Mouse (Mus musculus) liver, embryonic 14.5 days (tissue): ENCODE results near the gene Rfx4. TPM values are rescaled to one million over a fixed set of nuclear protein-coding genes. Genes with fewer than 3 reads are reported as not detected.

ENCODE experiments used
- ATAC-seq: fragments of 200-750 bp; cut with Nextera tagmentation; 2 replicates; pipeline ENCODE4 v1.8.0; 2017; ENCODE audit warnings: moderate number of reproducible peaks, mild to moderate bottlenecking, moderate library complexity; ENCODE audit not compliant: insufficient read depth
- DNase-seq, 3 experiments: peaks; one replicate each; pipeline ENCODE4 v3.0.0-alpha.2; 2012 to 2013; ENCODE audit warnings: low read depth in 3 of 3, low spot score in 3 of 3
- H3K27ac ChIP-seq: fragments of 300-500 bp; sonication (generic); 2 replicates; pipeline ENCODE4 v1.5.1; 2014; ENCODE audit warnings: moderate library complexity, mild to moderate bottlenecking, control low read depth, inconsistent platforms
- H3K27me3 ChIP-seq: fragments of 300-500 bp; sonication (generic); 2 replicates; pipeline ENCODE4 v1.6.1; 2014; ENCODE audit warnings: mild to moderate bottlenecking, low read length, moderate library complexity; ENCODE audit not compliant: control insufficient read depth, insufficient read depth
- H3K36me3 ChIP-seq: fragments of 300-500 bp; sonication (generic); replicated peaks from 2 replicates; pipeline ENCODE4 v1.6.1; 2014; ENCODE audit warnings: low read depth; ENCODE audit not compliant: control insufficient read depth, insufficient read depth
- H3K4me1 ChIP-seq, 2 experiments: fragments of 200-500 bp in 1 of 2; fragments of 300-500 bp in 1 of 2; sonication (generic) in 1 of 2; replicated peaks; 2 replicates each; pipeline ENCODE4 v1.6.1; 2012 to 2014; ENCODE audit warnings: antibody characterized with exemption in 1 of 2, inconsistent platforms in 1 of 2, low read length in 1 of 2; ENCODE audit not compliant: control insufficient read depth in 2 of 2, insufficient read depth in 2 of 2
- H3K4me2 ChIP-seq: fragments of 300-500 bp; sonication (generic); 2 replicates; pipeline ENCODE4 v1.6.1; 2014; ENCODE audit warnings: low read depth, mild to moderate bottlenecking, control low read depth, moderate library complexity
- H3K4me3 ChIP-seq, 2 experiments: fragments of 200-500 bp in 1 of 2; fragments of 300-500 bp in 1 of 2; sonication (generic) in 1 of 2; 2 replicates each; pipeline ENCODE4 v1.5.1; 2012 to 2014; ENCODE audit warnings: low read depth in 2 of 2, low read length in 2 of 2, mild to moderate bottlenecking in 2 of 2, control low read depth in 1 of 2, inconsistent platforms in 1 of 2, moderate library complexity in 1 of 2; ENCODE audit not compliant: insufficient read depth in 1 of 2
- H3K9ac ChIP-seq: fragments of 300-500 bp; sonication (generic); replicated peaks from 2 replicates; pipeline ENCODE4 v1.6.1; 2014; ENCODE audit warnings: mild to moderate bottlenecking, control low read depth, moderate library complexity
- H3K9me3 ChIP-seq: fragments of 300-500 bp; sonication (generic); 2 replicates; pipeline ENCODE4 v1.6.1; 2016; ENCODE audit warnings: low read length, mixed read lengths; ENCODE audit not compliant: control insufficient read depth
- CTCF ChIP-seq: IDR thresholded peaks from 2 replicates; pipeline ENCODE4 v1.5.1; 2016; ENCODE audit warnings: antibody characterized with exemption, low read depth, control low read depth
- EP300 ChIP-seq: IDR thresholded peaks from 2 replicates; pipeline ENCODE4 v1.6.1; 2016; ENCODE audit warnings: antibody characterized with exemption, low read depth
- WGBS: fragments of 180-500 bp; shearing (Covaris S2); extraction: QIAGEN DNeasy Blood & Tissue Kit; methylation state at CpG from one replicate; pipeline ENCODE4 v1.1.7; 2014; ENCODE audit not compliant: insufficient replicate concordance; 5-methylcytosine and 5-hydroxymethylcytosine counted together
- polyA plus RNA-seq, 2 experiments: library from polyadenylated mRNA; depleted of rRNA in 1 of 2; stranded (reverse) in 1 of 2; unstranded in 1 of 2; fragments of >200 nt; fragmentation: Nextera tagmentation in 1 of 2; extraction: Ambion mirVana in 1 of 2; gene quantifications; 2 replicates each; pipeline versions ENCODE4 v1.2.1 to v1.2.3; 2012 to 2014

Rfx4 gene
- polyA plus RNA-seq, 2 experiments, result not detected

GRCm38 (mm10) chr10:84715639-84716038 lies 40.2 kb upstream of the Rfx4 start:
- Histone ChIP-seq H3K36me3 (no peaks in the 10 kb centered on the region; the same call in 1 of the 2 replicates), H3K9ac (no peak overlapping the region), H3K4me3 (no peak overlapping the region), H3K4me2 (no peak overlapping the region), H3K4me1 (no peaks in the 10 kb centered on the region), H3K9me3 (no peaks in the 10 kb centered on the region), H3K27ac (no peak overlapping the region), H3K27me3 (no peaks in the 10 kb centered on the region)
- 79% methylated on average over 7 of the region's 7 CpGs for WGBS
- no peak for TF ChIP-seq EP300
- TF ChIP-seq CTCF, result no peak
- ATAC-seq (no peak), DNase-seq (no peak)

DNA sequence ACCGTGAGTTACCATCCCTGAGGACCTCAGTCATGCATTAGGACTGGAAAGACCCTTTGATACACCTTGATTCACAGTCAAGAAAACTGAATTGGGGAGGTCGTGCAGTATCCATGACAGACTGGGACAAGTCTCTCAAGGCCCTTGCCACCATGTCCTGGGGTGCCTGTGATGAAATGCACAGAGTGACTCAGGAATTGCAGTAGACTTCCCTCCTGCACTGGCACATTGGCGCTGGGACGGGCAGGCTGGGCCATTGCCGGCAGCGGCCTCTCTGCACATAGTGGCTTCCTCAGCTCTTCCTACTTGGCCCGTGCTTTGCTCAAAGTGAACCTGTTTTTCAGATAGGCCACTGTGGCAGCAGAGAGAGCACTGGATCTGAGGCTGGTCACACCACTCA lies 39.3 kb upstream of the Rfx4 start:
- TF ChIP-seq CTCF (no peak), EP300 (no peak)
- no peaks in the 10 kb centered on the region for H3K4me1 ChIP-seq
- H3K9ac ChIP-seq, result no peak overlapping the region
- no peaks in the 10 kb centered on the region for H3K9me3 ChIP-seq
- no peaks in the 10 kb centered on the region; the same call in 1 of the 2 replicates for H3K36me3 ChIP-seq
- no peak overlapping the region for H3K4me3 ChIP-seq
- no peak for DNase-seq
- no peaks in the 10 kb centered on the region for H3K27me3 ChIP-seq
- H3K27ac ChIP-seq, result no peak overlapping the region
- WGBS, result 84% methylated on average over 7 of the region's 7 CpGs
- no peak overlapping the region for H3K4me2 ChIP-seq
- ATAC-seq, result no peak

- H3K4me1 ChIP-seq, result no peaks in the 10 kb centered on the region
- H3K9me3 ChIP-seq, result no peaks in the 10 kb centered on the region
- DNase-seq, result no peak
- H3K27ac ChIP-seq, result no peak overlapping the region
- no peak overlapping the region for H3K4me3 ChIP-seq
- no peaks in the 10 kb centered on the region; the same call in 1 of the 2 replicates for H3K36me3 ChIP-seq
- H3K4me2 ChIP-seq, result no peak overlapping the region
- H3K27me3 ChIP-seq, result no peaks in the 10 kb centered on the region
- 68% methylated on average over 12 of the region's 12 CpGs for WGBS
- H3K9ac ChIP-seq, result no peak overlapping the region
- no peak for ATAC-seq
- no peak for TF ChIP-seq CTCF
- TF ChIP-seq EP300, result no peak
These were observed 33.2 kb upstream of the Rfx4 start for GRCm38 (mm10) chr10:84722711-84723110.

DNA sequence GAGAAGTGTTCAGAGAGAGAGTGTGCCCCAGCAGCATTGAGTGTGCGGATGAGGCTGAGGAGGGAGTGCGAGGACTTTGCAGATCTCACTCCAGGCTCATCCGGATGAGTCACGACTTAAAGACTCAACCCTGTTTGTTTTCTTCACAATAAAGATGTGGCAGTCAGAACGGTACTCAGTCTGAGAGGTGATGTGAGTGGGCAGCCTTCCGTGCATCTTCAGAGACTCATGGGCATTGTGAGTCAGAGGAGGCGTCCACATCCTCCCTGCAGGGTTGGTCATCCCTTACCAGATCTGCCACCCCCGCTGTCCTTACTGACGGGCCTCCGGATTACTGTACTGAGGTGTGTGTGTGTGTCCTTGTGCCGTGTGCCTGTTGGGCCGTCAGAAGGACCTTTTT lies 28.9 kb upstream of the Rfx4 start:
- no peak overlapping the region for H3K4me3 ChIP-seq
- ATAC-seq, result no peak

DNA sequence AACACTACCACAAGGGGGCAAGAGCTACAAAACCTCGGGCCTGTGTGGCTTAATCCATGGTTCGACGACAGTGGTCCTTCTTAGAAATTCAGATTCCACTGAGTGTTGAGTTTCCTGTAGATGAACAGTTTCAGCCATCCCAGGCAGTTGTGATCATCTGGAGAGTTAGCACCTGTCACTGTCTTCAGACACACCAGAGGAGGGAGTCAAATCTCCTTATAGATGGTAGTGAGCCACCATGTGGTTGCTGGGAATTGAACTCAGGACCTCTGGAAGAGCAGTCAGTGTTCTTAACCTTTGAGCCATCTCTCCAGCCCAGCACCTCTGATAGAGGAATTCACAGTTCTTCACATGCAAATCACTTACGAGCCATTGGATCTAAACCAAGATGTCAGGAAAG lies 28.1 kb upstream of the Rfx4 start:
- Histone ChIP-seq H3K4me3 (no peak overlapping the region), H3K27me3 (no peaks in the 10 kb centered on the region), H3K27ac (no peak overlapping the region), H3K9me3 (no peaks in the 10 kb centered on the region), H3K4me2 (no peak overlapping the region), H3K9ac (no peak overlapping the region), H3K36me3 (no peaks in the 10 kb centered on the region), H3K4me1 (no peaks in the 10 kb centered on the region)
- DNase-seq (no peak), ATAC-seq (no peak)
- TF ChIP-seq CTCF, result no peak
- no peak for TF ChIP-seq EP300
- WGBS, result 73% methylated on average over 4 of the region's 4 CpGs

More for the DNA sequence above, 28.9 kb upstream of the Rfx4 start:
- WGBS, result 75% methylated on average over 12 of the region's 12 CpGs
- no peak for DNase-seq
- H3K9ac ChIP-seq, result no peak overlapping the region
- H3K4me1 ChIP-seq, result no peaks in the 10 kb centered on the region
- no peak for TF ChIP-seq CTCF
- no peak for TF ChIP-seq EP300
- H3K4me2 ChIP-seq, result no peak overlapping the region
- no peak overlapping the region for H3K27ac ChIP-seq
- no peaks in the 10 kb centered on the region for H3K9me3 ChIP-seq
- H3K36me3 ChIP-seq, result no peaks in the 10 kb centered on the region
- no peaks in the 10 kb centered on the region for H3K27me3 ChIP-seq
